In the genomic region with DNA sequence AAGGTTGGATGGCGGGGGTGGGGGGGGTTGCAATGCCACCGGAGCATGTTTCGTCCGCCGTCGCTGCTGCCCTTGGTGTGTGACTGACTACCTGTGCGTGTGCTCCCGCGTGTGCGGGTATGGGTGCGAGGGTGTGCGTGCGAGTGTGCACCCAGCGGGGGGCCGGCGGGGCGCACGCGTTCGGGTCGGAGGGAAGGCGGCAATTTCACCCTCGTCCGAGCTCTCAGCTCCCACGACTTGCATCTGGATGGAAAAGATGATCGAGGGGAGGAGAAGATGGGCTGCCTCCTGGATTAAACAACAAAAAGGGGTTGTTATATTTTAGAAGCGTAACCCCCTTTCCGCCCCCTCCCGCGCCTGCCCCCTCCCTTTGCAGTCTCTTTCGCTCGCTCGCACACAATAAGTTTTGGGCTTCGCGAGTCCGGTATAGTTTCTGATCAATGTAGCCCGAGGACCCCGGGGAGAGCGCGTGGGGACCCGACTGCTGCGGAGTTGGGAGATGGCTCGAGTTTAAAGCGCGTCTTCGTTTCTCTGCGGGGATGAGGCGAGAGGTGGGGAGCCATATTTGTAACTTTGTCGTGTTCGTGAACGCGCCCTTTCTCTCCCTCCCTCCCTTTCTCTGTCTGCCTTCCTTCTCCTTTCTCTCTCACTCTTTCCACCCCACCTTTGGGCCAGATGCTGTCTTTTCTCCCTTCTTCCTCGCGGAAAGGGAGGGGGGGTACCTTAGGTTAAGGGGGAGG, we compare ENCODE assay signal across 8 mouse cellular contexts. TPM values are rescaled to one million over a fixed set of nuclear protein-coding genes. Genes with fewer than 3 reads are reported as not detected.
DNase-seq lines count a peak whose midpoint lies in the region; ATAC-seq and TF ChIP-seq lines count a peak whose summit lies in the region.

No protein-coding gene starts in this region.

- peak overlapping the region; percentile 97 for H3K27ac ChIP-seq in bone marrow macrophage, adult 2 months (ENCODE audit: insufficient read depth, low read depth, low read length)
- H3K27ac ChIP-seq in forebrain, embryonic 15.5 days (replicated peaks) = peak overlapping the region; percentile 100
- H3K27ac ChIP-seq in kidney, embryonic 15.5 days = peak overlapping the region; percentile 100
- peak overlapping the region; percentile 97 for H3K27ac ChIP-seq in midbrain, embryonic 11.5 days (ENCODE audit: low read depth, low read length)

- peak overlapping the region; percentile 95 for H3K4me3 ChIP-seq in bone marrow macrophage, adult 2 months (ENCODE audit: insufficient read depth, low read length)
- peak overlapping the region; percentile 87 for H3K4me3 ChIP-seq in forebrain, embryonic 15.5 days
- peak overlapping the region; percentile 85 for H3K4me3 ChIP-seq in kidney, embryonic 15.5 days (replicated peaks)
- H3K4me3 ChIP-seq in midbrain, embryonic 11.5 days (ENCODE audit: low read depth, low read length) = peak overlapping the region; percentile 87

- peak overlapping the region; percentile 99 for H3K9ac ChIP-seq in forebrain, embryonic 15.5 days (replicated peaks)
- peak overlapping the region; percentile 97 for H3K9ac ChIP-seq in kidney, embryonic 15.5 days
- peak overlapping the region; percentile 100 for H3K9ac ChIP-seq in midbrain, embryonic 11.5 days (ENCODE audit: low read length)

- no peak for TF ChIP-seq POLR2A in bone marrow macrophage, adult 2 months (IDR thresholded peaks at IDR 0.05; ENCODE audit: borderline replicate concordance, low read depth, low read length)

- under 1% methylated on average over 53 of the region's 54 CpGs for WGBS in forebrain, embryonic 15.5 days
- under 1% methylated on average over 53 of the region's 54 CpGs for WGBS in kidney, embryonic 15.5 days
- WGBS in midbrain, embryonic 11.5 days = 1% methylated on average over 51 of the region's 54 CpGs

- H3K9me3 ChIP-seq in forebrain, embryonic 15.5 days = no peaks in the 10 kb centered on the region
- H3K9me3 ChIP-seq in kidney, embryonic 15.5 days (replicated peaks) = no peaks in the 10 kb centered on the region
- H3K9me3 ChIP-seq in midbrain, embryonic 11.5 days (ENCODE audit: control insufficient read depth, low read length) = no peaks in the 10 kb centered on the region

- no peak for TF ChIP-seq CTCF in bone marrow macrophage, adult 2 months (IDR thresholded peaks at IDR 0.05; ENCODE audit: low read depth, low read length)

- H3K27me3 ChIP-seq in forebrain, embryonic 15.5 days = no peaks in the 10 kb centered on the region
- no peaks in the 10 kb centered on the region for H3K27me3 ChIP-seq in kidney, embryonic 15.5 days
- H3K27me3 ChIP-seq in midbrain, embryonic 11.5 days (ENCODE audit: control insufficient read depth, insufficient read depth, low read length) = no peaks in the 10 kb centered on the region
- no peaks in the 10 kb centered on the region for H3K27me3 ChIP-seq in splenic B cell, adult 2 months (ENCODE audit: control insufficient read depth, insufficient read depth, low read length, poor library complexity, severe bottlenecking)

- peak overlapping the region; percentile 60 for H3K4me2 ChIP-seq in forebrain, embryonic 15.5 days (replicated peaks)
- H3K4me2 ChIP-seq in kidney, embryonic 15.5 days = peak overlapping the region; percentile 84
- H3K4me2 ChIP-seq in midbrain, embryonic 11.5 days = peak overlapping the region; percentile 98

- intact Hi-C loops in left cerebral cortex, postnatal 4 days (cut with DNase I) = no loop called here

- peak; percentile 10 for ATAC-seq in forebrain, embryonic 15.5 days (replicated peaks)
- ATAC-seq in kidney, embryonic 15.5 days (replicated peaks; ENCODE audit: low FRiP score) = no peak
- peak; percentile 6; the same call in 1 of the 2 replicates for ATAC-seq in midbrain, embryonic 11.5 days (ENCODE audit: low FRiP score)
- ATAC-seq in granulocyte monocyte progenitor cell, adult 5-6 weeks (replicated peaks; ENCODE audit: poor library complexity, severe bottlenecking) = no peak

- DNase-seq in left cerebral cortex, postnatal 4 days = peak; percentile 54
- no peak for DNase-seq in left cerebral cortex, adult 18-20 months (ENCODE audit: low spot score in 2 of 2)
- DNase-seq in midbrain, embryonic 11.5 days (ENCODE audit: low spot score, missing footprints) = peak; percentile 96
- peak; percentile 53 for DNase-seq in splenic B cell, adult 2 months (ENCODE audit: low read depth, low spot score)

- no peaks in the 10 kb centered on the region for H3K36me3 ChIP-seq in forebrain, embryonic 15.5 days
- H3K36me3 ChIP-seq in kidney, embryonic 15.5 days = no peaks in the 10 kb centered on the region
- no peaks in the 10 kb centered on the region for H3K36me3 ChIP-seq in midbrain, embryonic 11.5 days (ENCODE audit: control insufficient read depth, insufficient read depth, low read length)
- no peaks in the 10 kb centered on the region for H3K36me3 ChIP-seq in splenic B cell, adult 2 months (ENCODE audit: control insufficient read depth, insufficient read depth, low read length, poor library complexity, severe bottlenecking)

- peaks cover 16% of the 10 kb centered on the region for H3K4me1 ChIP-seq in bone marrow macrophage, adult 2 months (ENCODE audit: control insufficient read depth, insufficient read depth, low read length)
- H3K4me1 ChIP-seq in forebrain, embryonic 15.5 days = peaks cover 38% of the 10 kb centered on the region
- H3K4me1 ChIP-seq in kidney, embryonic 15.5 days = peaks cover 33% of the 10 kb centered on the region
- peaks cover 23% of the 10 kb centered on the region for H3K4me1 ChIP-seq in midbrain, embryonic 11.5 days (ENCODE audit: control insufficient read depth, insufficient read depth, low read length)

RNA-seq across cellular contexts. Expression of gene Anp32a, which starts 0.8 kb away (rescaled TPM):
- 100 to 1,000 TPM; 231 to 251 TPM for total RNA-seq in left cerebral cortex, postnatal 4 days (2021)
- total RNA-seq in left cerebral cortex, adult 18-20 months (2021) = 100 to 1,000 TPM; 255 to 287 TPM
- 351 and 354 TPM in 2 replicates for polyA plus RNA-seq in bone marrow macrophage, adult 2 months (2012; ENCODE audit: insufficient read depth, insufficient read length, missing spikeins)
- 168 and 174 TPM in 2 replicates for polyA plus RNA-seq in forebrain, embryonic 15.5 days (2015; fragmentation: Nextera tagmentation; extraction: Ambion mirVana)
- polyA plus RNA-seq in kidney, embryonic 15.5 days (2015; fragmentation: Nextera tagmentation; extraction: Ambion mirVana) = 217 and 225 TPM in 2 replicates
- 194 and 220 TPM in 2 replicates for polyA plus RNA-seq in midbrain, embryonic 11.5 days (2014; fragmentation: Nextera tagmentation; extraction: Ambion mirVana)
- total RNA-seq in granulocyte monocyte progenitor cell, adult 5-6 weeks (2014; fragmentation: Nextera tagmentation) = 212 and 423 TPM in 2 replicates
- 721 and 833 TPM in 2 replicates for total RNA-seq in granulocyte monocyte progenitor cell, adult 5-6 weeks (2017)

RNA-seq across cellular contexts. Expression of gene Spesp1, which starts 59.9 kb away (rescaled TPM):
- not detected for total RNA-seq in left cerebral cortex, postnatal 4 days (2021)
- not detected for total RNA-seq in left cerebral cortex, adult 18-20 months (2021)
- not detected in 2 replicates for polyA plus RNA-seq in bone marrow macrophage, adult 2 months (2012; ENCODE audit: insufficient read depth, insufficient read length, missing spikeins)
- not detected in 2 replicates for polyA plus RNA-seq in forebrain, embryonic 15.5 days (2015; fragmentation: Nextera tagmentation; extraction: Ambion mirVana)
- polyA plus RNA-seq in kidney, embryonic 15.5 days (2015; fragmentation: Nextera tagmentation; extraction: Ambion mirVana) = not detected in 2 replicates
- not detected in 2 replicates for polyA plus RNA-seq in midbrain, embryonic 11.5 days (2014; fragmentation: Nextera tagmentation; extraction: Ambion mirVana)
- total RNA-seq in granulocyte monocyte progenitor cell, adult 5-6 weeks (2014; fragmentation: Nextera tagmentation) = not detected in 2 replicates
- not detected in 2 replicates for total RNA-seq in granulocyte monocyte progenitor cell, adult 5-6 weeks (2017)

Comparison
In these comparisons a context has a peak if more than half of its experiments do, and no peak if none do; other contexts are left out.
1. DNase-seq: peak in left cerebral cortex, postnatal 4 days (single experiment), midbrain, embryonic 11.5 days (single experiment) and splenic B cell, adult 2 months (single experiment); none in left cerebral cortex, adult 18-20 months (0 of 2).
2. ATAC-seq: peak in forebrain, embryonic 15.5 days (single experiment) and midbrain, embryonic 11.5 days (single experiment); none in kidney, embryonic 15.5 days (single experiment) and granulocyte monocyte progenitor cell, adult 5-6 weeks (single experiment).
3. Peak in every context shown above with its lines, with median percentiles within 50 percentile points of each other: H3K27ac ChIP-seq, H3K4me3 ChIP-seq, H3K4me2 ChIP-seq and H3K9ac ChIP-seq.